Mouse (Mus musculus) cerebellum, adult 9-10 months (tissue): Measurements from ENCODE around the gene Adgrg5.

Experiments used
- DNase-seq: peaks from one replicate; pipeline ENCODE4 v3.0.0; 2022

Adgrg5 gene

DNA sequence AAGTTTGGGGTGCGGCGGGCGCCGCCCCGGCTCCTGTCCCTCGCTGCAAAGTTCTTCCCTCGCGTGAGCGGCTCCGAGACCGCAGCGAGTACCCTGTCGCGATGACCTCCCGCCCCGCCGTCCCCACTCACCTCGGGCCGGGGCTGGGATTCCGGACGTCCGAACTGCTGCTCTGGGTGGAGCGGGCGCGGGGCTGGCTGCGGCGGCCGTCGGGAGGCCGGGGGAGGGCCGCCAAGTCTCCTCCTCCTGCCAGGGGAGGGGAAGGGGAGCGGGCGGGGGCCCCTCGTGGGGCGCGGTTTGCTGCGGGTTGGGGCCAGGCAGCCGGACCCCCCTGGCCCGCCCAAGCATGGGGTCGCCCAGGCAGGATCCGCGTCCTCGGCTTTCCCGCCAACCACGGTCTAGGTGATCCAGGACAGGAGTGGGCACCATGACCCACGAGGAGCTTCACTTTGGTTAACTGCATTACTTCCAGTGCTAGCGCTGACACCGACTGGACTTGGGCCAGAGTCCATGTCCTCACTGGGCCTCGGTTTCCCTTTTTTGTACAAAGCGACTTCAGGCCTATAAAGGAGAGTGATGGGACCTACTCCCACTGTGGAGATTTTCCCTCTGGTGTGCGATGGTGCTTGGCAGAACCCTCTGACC lies 5.5 kb upstream of the Adgrg5 start, which contains the start of gene Ccdc102a:
Gene Ccdc102a (minus strand): TSS at position 248 of the 645 bp plus-strand sequence.
- DNase-seq: no peak

DNA sequence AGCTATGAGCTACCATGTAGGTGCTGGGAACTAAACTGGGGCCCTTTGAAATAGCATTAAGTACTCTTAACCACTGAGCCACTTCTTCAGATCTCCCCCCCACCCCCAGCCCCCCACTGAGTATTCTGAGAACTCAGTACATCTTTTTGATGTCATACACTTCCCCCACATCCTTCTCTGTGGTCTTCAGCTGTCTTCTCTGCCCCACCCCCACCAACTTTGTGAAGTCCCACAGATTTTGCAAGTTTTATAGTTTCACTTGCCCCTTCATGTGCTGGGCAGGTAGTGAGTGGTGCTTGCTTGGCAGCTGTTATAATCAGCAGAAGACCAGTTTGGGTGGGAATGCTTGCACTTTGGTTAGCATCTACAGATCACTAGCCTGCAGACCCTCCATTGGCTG lies 4.2 kb upstream of the Adgrg5 start:
- no peak for DNase-seq

GRCm38 (mm10) chr8:94922176-94922575 lies 1.3 kb upstream of the Adgrg5 start:
- DNase-seq: no peak

DNA sequence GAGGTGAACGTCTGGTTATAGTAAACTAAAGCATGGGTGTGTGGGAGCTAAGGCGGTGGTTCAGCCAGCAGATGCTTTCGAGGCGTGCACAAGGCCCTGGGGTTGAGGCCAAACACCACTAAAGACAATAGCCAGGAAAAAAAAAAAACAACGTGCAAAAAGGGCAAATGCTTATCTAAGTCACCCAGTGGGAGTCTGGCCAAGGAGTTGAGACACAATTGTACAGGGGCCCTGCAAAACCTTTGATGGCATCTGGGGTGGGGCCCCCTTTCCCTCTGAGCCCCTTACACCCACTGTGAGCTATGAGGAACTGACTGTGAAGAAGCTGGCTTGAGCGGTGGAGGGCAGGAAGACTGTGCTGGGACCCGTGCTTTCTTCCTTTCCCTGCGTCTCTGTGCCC lies 892 bp upstream of the Adgrg5 start:
- no peak for DNase-seq

GRCm38 (mm10) chr8:94928227-94928626 lies 4.7 kb downstream of the Adgrg5 start:
- no peak for DNase-seq

GRCm38 (mm10) chr8:94933918-94934317 lies 10.4 kb downstream of the Adgrg5 start:
- no peak for DNase-seq

GRCm38 (mm10) chr8:94935172-94935571 lies 11.7 kb downstream of the Adgrg5 start:
- DNase-seq: no peak

DNA sequence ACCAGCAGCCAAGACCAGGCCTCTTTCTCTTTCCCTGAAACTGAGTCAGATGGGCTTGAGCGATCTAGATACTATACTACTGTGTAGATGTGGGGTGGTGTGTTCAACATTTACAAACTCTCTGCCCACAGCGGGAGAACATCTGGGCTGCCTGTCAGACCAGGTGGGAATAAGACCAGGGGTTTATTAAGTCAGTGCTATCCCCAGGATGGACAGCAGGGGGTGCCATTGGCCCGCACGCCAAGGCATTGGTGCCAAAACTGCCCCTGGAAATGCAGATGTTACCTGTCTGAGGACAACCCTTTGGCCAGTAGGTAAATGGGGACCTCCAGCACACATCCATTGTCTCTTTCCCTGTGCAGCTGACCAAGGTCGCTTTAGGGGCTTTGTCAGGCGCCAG lies 19.1 kb downstream of the Adgrg5 start:
- DNase-seq: peak; percentile 26

GRCm38 (mm10) chr8:94945185-94945584 lies 21.7 kb downstream of the Adgrg5 start:
- no peak for DNase-seq

GRCm38 (mm10) chr8:94948421-94948820 lies 24.9 kb downstream of the Adgrg5 start:
- no peak for DNase-seq

GRCm38 (mm10) chr8:94949010-94949409 lies 25.5 kb downstream of the Adgrg5 start:
- no peak for DNase-seq

DNA sequence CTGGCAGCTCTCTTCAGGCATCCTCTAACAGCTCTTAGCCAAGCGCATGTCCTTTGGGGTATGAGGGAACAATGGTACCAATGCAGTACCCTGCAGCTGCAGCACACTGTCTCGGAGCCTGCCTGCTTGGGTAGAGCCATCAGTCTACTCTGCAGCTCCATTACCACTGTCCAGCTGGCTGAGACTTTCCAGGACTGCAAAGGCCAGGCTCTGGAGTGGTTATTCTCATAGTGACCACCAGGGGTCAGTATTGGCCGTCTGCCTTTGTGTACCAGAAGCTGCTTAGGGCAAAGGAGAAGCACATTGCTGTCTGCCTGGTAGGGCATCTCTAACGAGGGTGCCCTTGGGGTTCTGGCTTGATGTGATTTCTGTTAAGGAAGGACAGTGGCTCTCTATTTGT lies 26.6 kb downstream of the Adgrg5 start:
- DNase-seq: peak; percentile 79

DNA sequence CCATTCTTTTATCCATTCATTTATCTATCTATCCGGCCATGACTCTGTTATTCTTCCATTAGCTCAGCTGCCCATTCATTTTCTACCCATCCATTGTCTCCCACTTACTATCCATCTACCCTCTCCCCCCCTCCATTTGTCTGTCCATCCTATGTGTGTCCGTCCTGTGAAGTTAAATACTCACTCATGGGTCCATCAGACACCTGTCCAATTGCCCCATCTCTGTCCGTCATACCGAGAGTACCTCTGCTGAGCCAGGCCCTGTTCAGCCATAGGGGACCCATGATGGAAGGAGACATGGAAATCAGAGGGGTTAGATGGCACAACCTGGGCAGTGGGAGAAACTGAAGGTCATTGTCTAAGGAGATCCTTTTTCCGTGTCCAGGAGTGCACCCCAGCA lies 27.0 kb downstream of the Adgrg5 start:
- no peak for DNase-seq

- DNase-seq: no peak
Observed at GRCm38 (mm10) chr8:94952086-94952485, 28.6 kb downstream of the Adgrg5 start.

DNA sequence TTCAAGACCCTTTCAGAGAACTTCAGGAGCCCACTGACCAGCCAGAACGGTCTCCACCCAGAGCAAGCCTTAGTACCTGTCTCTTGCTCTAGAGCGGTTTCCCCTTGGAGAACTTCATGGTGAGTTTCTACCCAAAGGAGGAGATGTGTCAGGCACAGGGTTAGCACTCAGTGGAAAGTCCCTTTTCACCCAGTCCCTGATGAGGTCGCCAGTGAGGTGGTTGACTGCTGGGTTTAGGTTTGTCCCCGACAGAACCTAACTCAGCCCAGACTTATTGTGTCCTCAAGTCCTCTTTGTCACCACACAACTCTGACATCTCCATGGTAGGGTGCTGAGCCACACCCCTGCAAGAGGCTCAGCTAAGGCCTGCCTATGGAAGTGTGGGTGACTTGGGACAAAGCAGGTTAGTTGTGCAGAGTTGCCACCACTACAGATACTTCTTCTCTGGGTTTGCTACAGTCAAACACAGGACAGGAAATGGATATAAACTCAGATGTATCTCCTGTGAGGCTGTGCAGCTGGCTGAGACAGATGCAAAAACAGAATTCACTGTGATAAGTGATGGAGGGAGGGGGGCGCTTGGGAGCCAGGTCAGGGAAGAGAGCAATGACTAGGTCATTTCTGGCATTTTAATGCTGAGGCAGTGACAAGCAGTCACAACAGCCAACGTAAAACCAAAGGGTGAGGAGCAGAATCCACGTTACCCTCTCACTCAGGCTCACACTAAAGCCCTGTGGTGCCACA lies 30.3 kb downstream of the Adgrg5 start:
- no peak for DNase-seq

- no peak for DNase-seq
Observed at GRCm38 (mm10) chr8:94954368-94954737, 30.9 kb downstream of the Adgrg5 start.

DNA sequence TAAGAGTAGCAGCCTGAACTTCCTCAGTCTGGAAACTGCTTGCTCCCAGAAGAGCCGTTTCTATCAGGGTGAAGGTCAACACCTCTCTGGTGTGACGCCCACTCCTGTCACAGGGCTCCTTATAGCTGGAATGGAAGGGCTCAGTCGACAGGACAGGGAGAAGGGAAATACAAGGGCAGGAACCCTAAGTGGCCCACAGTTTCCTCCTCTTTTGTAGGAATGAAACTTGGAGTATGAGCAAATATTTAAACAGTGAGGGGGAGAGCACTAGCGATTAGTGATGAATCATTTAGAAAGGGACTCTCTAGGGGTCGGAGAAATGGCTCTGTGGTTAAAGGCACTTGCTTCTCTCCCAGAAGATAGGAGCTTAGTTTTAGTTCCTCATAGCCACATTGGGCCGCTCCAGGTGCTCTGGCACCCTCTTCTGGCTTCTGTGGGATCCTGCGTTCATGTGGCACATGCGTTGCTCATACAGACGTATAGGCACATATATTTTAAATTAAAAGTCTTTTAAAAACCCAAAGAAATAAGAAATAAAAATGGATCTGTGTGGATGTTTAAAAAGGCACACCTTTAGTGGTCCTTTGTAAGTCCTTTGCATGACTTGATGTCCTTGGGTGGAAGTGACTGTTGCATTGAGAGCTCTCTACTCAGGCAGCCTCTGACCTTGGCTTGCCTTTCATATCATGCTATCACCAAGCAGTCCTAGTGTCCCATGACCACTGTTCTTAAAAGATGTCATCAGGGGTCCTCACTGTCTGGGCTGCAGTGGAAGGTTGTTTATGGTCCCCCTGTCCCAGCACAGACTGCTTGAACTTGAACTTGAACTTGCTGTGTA lies 31.6 kb downstream of the Adgrg5 start:
- DNase-seq: no peak

DNA sequence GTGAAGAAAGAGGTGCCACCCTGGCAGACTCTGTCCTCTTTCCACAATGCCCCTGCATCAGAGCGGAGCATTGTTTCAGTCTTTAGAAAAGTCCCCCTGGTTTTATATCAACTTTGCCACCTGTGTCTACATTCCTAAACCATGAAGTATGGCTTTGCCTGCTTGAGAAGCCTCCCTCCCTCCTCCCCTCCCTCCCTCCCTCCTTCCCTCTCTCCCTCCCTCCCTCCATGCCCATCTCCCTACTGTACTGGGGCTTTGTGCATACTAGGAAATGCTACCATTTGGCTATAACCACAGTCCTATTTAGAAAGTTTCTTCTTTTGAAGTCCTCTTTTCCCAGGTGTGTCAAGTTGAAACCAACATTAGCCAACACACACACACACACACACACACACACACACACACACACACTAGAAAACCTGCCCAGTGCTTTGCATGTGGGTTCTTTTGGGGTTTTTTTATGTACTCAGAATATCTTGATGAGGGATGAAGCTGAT lies 32.6 kb downstream of the Adgrg5 start:
- no peak for DNase-seq

DNA sequence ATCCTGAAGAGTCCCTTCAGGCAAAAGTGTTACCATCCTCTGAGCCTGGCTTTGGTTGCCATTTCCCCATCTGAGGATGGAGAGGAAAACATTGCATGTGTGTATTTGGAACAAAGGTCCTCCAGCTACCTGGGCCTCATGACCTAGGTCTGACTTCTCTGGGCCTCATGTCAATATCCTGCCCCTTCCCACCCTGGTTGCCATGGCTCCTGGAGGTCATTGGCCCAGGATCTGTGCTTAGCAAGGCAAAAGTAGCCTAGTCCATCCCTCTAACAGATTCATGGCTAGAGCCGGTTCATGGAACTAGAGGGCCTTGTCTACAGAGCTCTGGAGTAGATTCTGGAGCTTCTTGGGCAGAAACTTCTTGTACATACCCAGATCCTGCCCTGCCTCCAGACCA lies 38.7 kb downstream of the Adgrg5 start:
- no peak for DNase-seq

DNA sequence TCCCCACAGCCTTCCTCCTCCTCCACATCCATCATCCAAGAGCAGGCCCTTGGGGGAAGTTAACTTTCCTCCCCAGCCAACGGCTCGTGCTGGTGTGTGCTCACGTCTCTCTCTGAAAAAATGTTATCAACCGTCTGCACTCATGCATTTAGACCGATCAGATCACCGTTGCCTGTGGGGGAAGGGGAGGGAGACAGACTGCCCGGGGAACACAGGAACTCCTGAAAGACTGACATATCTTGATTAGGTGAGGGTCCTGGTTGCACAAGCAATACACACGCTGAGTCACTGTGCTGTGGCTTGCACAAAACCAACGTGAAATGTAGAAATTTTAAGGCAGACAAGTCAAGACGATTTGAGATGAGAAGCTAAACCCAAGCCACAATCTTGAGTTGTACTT lies 41.3 kb downstream of the Adgrg5 start:
- no peak for DNase-seq

DNA sequence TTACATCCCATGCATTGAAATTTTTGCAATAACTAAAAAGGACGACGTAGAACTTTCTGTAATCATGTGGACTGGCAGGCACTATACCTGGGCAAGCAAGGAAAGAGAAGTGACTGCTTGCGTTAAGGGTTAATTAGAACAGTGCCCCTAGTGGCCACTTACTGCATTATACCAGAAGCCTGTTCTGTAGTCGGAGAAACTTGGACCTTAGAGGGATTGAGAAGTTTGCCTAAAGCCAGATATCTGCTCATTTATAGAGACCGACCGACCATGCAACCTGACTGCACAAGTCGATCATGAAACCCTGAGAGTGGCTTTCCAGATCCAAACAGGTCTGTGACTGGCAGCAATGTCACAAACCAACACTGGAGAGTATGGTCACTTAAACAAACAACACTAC lies 43.1 kb downstream of the Adgrg5 start:
- DNase-seq: no peak

DNA sequence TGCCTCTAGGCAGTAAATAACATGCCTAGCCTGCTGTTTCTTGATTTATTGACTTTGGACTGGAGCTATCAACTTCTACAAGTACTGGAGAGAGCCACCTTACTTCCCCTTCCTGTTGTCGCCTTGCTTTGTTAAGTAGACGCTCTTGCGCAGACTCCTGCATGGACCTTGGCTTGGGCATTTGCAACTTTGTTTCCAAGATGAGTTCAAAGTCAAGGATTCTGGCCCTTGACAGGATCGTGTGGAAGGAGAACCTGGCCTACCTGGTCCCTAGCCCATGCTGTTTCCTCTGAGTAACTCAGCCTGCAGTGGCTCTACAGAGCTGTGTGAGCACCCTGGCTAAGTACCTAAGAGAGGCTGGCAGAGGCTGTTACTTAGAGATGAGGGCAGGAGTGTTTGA lies 43.6 kb downstream of the Adgrg5 start:
- DNase-seq: no peak

DNA sequence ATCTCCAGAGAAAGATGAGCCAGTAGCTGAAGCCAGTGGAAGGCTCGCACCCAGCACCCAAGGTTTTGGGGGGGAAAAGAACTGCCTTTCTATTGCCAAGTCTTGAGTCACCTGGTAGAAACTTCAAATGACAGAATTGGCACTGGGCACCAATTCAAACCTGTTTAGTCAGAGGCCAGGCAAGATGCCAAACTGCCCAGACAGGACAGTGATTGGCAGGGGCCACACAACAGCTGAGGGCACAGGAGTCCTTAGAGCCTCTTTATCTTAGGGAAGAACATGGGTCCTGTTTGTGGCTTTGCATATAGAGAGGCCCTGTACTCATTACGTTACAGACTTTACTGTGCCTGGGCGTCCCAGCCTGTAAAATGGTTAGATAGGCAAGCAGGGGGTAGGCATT lies 44.1 kb downstream of the Adgrg5 start:
- no peak for DNase-seq

DNA sequence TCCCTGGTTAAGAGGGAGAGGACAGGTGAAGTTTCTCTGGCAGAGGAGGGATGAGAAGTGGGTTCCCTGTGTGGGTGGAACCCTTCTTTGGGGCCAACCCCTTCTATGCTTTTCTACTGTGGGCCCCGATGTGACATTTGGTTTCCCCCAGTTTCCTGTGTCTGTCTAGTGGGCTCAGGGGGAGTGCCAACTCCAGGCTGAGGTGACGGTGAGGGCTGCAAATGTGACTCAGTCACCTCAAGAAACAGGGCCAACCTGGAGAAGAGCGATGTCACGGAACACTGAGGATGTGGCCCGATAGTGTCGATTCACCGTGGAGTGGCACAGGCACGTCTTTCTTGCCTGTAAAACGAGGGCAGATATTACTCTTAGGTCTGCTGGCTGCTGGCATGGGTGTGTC lies 49.8 kb downstream of the Adgrg5 start:
- no peak for DNase-seq
